Mouse (Mus musculus) c-Kit-positive CD71-positive TER-119-positive erythroid progenitor cells, embryonic 14.5 days (primary cell): Measurements from ENCODE around the gene Mettl7a3.
A peak's percentile ranks its signal among the peaks of the same experiment; 100 is the strongest.
"Not testable (repeated sequence)": the region's sequence is repeated elsewhere in the genome, so short reads cannot be mapped to it uniquely, and the experiment has no call there.

Experiments
- DNase-seq: peaks from one replicate; pipeline ENCODE4 v3.0.0-alpha.2; 2013; ENCODE audit warnings: low spot score

The Mettl7a3 gene

DNA sequence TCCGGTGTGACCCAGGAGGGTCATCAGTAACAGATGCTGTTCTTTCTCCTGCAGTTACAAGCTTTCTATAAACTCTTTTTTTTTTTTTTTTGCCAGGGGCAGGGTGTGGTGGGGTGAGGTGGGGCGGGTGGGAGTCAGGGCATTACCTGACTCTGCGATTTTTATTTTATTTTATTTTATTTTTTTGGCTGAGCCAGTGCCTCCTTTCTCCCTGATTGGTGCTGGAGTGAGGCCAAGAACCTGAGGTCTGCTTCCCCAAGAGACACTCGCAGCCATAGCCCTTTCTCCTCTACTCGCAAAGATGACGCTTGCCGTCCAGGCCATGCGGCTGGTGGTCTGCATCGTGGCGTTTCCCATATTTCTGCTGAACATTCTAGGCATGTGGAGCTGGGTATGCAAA, at the start of gene Mettl7a3:
Gene Mettl7a3 (plus strand): TSS at position 301 of the 400 bp plus-strand sequence.
- no peak for DNase-seq

DNA sequence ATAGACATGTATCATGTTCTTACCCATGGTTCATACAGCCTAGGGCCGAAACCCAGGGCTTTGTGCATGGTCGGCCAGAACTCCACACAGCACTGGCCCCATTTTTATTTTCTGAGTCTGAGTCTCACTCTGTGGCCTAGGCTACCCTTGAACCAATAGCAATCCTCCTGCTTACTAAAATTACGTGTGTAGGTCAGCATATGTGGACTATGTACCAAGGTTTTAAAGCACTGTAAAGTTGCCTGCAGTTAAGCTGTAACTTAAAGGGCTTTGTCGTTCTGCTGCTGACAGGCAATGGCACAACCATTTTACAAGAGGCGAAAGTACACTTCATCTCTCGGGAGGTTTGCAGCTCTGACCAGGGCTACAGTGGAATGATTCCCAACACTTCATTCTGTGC, 45.7 kb upstream of the Mettl7a3 start:
- DNase-seq, result no peak

DNA sequence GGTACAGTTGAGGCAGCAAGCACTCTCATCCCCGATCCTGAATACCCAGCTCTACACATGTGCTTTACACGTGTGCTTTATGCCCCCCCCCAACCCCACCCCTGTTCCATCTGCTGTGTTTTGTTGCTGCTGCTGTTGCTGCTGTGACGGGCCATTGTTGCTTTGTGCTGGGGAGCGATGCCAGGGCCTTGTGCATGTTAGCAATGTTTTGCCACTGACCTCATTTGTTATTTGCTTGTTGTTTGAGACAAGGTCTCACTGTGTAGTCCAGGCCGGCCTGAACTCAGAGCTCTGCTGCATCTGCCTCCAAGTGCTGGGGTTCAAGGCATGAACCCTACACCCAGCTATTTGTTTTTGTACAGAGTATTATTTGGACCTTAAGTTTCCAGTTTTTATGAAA, 43.9 kb upstream of the Mettl7a3 start:
- no peak for DNase-seq

DNA sequence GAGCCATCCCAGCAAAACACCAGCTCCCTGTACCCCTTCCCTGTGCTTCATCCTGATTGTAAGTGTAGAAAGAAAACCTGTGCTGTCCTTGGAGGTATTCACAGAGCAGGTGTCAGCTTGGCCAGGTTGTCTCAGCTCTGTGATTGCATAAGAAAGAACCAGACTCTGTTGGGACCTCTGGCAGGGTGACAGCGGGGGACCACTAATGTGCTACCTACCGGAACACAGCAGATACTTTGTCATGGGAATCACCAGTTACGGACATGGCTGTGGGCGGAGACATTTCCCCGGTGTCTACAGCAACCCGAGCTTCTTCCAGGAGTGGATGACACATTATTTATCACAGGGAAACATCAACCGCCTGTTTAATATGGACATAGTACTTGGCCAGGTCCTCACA, 42.4 kb upstream of the Mettl7a3 start:
- no peak for DNase-seq

DNA sequence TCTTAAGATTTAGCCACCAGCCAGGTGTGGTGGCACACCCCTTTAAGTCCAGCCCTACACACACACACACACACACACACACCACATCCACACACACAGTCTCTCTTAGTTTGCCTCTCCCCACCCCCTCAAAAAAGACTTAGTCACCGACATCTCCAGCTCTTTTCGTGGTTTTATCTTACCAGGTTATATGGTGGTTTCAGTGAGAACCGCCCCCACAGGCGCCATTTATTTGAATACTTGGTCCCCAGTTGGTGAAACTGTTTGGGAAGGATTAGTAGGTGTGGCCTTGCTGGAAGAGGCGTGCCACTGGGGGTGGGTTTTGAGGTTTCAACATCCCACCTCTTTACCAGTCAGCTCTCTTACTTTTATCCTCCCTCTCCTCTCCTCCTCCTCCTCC, 36.9 kb upstream of the Mettl7a3 start:
- DNase-seq, result no peak

DNA sequence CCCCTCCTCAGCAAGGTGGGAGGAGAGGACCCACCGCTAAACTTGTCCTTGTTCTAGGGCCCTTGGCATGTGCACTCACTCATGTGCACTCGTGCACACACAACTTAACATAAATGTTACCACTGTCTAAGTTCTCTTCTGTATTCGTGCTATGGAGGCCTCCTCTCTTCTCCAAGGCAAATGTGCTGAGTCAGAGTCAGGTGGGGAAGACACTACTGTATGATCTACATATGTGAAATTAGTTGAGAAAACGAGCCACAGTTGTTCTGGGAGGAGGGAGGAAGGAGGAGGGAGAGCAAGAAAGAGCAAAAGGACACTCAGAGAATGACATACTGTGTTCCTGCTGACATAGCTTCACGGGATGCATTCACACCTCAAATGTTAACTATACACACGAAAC, 34.2 kb upstream of the Mettl7a3 start:
- peak; percentile 25 for DNase-seq

DNA sequence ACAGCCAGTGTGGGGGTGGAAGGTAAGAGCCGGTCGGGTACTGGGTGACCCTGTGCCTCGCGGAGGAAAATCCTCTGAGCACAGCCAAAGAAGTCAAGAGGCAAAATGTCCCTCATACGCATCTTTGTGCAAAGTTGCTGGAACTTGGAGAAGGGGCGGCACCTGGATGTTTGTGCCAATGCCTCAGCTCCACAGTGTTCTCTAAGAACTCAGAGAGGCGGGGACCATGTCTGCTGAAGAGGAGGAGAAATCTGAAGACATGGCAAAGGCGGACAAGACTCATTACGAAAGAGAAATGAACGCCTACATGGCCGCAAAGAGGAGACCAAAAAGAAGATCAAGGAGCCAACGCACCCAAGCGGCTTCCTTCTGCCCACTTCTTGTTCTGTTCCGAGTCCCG, 33.2 kb upstream of the Mettl7a3 start:
- no peak for DNase-seq

DNA sequence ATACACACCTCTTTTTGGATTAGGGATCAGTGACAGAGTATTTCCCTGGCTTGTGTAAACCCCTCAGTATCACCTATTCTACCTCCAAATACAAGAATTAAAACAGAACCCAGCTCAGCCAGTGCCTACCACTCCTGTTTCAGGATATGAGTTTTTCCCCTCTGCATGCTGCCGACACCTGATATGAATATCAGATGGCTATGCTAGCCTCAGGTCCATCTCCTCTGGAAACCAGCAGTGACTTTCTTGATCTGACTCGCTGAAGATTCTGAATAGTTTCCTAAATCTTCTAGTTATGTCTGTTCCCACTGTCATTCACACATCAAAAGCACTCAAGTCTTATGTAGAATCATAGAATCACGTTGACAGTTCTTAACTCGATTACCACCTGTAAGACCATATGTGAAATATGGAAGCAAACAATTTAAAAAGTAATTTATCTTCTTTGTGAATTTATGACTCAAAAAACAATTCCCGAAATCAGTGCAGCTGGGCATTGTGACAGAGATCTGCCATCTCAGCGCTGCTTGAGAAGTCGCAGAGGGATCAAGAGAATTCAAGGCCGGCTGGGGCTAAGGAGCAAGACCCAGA, 31.2 kb upstream of the Mettl7a3 start:
- DNase-seq, result no peak

DNA sequence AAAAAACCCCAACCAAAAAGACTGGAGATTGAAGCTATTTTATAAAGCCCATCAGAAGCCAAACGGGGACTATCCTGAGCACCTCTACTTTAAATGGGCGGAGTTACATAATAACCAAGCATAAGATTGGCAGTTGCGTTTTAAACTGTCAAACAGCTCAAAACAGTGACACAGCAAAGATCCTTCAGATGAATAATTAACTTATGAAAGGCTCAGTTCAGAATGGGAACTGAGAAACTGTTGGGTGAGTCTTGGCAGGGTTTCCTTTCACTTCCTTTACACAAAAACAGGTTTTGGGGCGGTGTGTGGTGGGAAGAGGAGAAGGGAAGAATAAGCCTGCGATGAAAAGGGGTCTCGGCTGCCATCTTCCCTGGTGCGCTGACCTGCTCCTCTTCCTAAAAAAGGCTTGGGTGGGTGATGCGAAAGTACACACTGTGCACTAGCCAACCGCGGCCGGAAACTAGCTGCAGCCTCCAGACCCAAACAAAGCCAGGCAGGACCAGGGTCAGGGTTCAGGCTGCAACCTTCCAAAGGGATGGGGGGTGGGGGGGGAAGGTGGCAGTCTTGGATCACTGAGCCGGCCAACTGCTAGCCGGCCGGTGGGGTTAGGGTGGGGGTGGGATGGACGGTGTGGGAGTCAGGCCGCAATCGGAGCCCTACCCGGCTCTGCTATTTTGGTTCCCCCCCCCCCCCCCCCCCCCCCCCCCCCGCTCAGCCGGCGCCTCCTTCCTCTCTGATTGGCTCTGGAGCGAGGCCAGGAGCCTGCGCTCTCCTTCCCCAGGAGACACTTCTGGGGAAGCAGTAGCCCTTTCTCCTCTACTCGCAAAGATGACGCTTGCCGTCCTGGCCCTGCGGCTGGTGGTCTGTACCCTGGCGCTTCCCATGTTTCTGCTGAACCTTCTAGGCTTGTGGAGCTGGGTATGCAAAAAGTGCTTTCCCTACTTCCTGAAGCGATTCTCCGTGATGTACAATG, 30.4 kb upstream of the Mettl7a3 start, which contains the start of gene Mettl7a1:
Gene Mettl7a1 (plus strand): TSS at position 122 of the 973 bp plus-strand sequence.
- DNase-seq, result peak; percentile 69

DNA sequence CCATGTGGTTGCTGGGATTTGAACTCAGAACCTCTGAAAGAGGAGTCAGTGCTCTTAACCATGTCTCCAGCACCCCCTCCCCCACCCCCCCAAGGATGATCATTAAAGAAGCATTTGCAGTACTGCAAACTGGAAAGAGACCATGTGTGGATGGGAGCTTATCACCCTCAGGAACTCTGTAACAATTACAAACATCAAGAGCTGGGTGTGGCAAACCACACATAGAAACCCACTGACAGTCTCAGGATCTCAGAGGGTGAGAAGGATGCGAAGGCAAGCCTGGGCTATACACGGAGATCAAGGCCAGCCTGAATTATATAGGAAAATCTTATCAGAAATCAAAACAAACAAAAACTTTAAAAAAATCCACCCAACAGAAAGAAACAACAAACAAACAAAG, 28.5 kb upstream of the Mettl7a3 start:
- DNase-seq, result no peak

DNA sequence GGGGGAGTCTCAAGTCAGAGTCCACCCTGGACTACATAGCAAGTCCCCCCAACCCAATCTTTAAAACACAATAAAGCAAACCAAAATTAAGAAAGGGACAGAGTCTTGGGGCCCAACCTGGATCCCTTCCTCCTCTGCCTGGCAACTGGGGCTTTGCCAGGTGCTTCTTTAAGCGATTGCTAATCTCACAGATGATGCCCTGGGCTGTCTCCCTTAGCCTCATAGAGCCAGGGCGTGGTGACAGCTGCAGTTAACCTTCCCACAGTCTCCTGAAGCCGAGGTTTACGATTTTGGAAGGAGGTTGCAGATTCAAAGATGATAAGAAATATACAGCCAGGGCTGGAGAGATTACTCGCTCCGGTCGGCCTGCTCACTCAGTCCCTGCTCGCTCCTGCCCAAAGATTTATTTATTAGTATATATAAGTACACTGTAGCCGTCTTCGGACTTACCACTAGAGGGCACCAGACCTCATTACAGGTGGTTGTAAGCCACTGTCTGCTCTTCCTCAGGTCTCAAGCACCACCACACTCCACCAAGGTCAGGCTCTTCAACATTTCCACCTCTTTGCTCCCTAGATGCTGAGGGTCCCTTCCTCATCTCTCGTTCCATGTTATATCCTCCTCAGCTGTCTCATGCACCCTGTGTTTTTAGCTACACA, 27.2 kb upstream of the Mettl7a3 start:
- DNase-seq, result peak; percentile 62

DNA sequence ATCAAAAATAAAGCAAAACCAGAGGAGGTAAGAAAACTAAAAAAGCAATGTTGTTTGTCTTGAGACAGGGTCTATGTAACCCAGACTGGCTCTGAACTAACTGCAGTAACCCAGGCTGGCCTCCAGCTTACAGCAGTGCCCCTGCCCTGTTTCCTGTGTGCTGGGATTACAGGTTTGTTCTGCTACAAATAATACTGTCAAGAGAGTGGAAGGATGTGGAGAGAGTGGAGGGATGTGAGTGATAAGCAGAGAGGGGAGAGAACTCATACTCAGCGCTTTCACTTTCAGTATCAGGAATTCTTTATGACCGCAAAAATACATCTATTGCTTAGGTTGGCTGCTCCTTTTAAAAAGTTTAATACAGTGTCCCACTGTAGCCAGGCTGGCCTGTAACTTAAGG, 22.4 kb upstream of the Mettl7a3 start:
- no peak for DNase-seq

DNA sequence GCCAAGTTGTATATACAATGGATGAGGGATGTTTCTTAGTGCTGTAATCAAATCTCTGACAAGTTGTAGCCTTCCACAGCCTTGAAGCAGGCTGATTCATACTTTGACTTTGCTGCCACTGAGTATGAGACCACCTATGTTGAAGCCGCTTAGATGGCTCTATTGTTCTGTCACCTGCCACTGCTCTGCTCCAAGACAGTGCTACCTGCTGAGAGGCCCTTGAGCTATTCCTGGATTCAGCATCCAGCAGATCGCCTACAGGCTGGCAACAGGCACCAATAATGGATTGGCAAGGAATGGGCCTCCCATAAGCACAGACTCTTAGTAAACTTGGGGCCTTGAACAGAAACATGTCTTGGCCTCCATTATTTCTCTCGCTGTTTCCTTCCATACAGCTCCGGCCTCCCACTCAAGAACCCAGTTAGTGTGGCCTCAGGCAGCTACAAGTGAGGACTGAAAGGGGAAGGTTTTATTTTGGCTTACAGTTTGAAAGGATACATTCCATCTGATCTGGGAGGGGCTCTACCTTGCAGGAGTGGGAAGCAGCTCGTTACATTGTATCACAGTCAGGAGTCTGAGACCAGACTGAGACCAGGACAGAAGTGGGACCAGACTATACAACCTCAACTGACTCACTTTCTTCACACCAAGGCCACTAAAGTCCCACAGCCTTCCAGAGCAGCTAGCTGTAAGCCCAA, 20.1 kb upstream of the Mettl7a3 start:
- DNase-seq, result no peak

DNA sequence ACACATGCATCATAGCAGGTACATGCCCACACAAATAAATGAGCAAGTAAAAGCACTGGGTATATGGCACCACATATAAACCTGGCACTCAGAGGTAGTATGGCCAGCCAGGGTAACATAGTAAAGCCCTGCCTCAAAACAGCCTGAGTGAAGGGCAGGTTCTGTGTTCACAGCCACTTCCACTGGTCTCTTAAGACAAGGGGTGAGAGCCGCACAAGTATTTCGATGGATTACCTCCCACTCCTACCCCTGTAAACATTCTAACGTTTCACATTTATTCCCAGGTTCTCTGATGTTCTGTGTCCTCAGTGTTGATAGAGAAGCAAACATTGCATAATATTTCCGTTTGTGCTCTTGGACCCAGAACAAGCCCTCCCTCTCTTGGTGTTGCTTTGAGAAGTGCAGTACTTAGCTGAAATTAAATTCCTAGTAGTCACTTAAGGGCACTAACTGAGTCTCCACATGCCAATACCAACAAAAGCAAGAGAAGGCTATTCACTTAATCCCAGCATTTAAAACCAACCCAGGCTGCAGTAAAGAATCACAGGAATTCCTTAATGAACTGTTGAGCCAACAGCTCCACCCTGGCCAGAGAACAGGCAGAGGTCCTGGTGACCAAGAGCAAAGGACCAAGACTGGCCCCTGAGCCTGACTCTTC, 16.6 kb upstream of the Mettl7a3 start:
- DNase-seq, result not testable (repeated sequence)

DNA sequence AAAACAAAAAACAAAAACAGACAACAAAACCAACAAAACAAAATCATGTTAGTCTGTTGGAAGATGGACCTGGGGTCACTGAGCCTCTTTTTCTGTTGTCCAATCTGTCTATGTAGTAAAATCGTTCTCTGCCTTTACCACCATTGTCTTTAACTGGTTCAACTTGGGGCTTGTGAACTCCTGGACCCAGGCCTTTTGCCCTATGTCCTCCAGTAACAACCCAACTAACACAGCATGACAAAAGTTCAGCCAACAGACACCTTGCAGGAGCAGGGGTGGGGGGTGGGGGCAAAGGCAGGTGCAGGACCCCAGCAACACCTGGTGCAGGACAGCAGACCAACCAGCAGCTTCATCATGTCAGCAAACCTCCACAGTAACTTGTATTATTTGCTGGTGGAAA, 14.8 kb upstream of the Mettl7a3 start:
- DNase-seq, result no peak

DNA sequence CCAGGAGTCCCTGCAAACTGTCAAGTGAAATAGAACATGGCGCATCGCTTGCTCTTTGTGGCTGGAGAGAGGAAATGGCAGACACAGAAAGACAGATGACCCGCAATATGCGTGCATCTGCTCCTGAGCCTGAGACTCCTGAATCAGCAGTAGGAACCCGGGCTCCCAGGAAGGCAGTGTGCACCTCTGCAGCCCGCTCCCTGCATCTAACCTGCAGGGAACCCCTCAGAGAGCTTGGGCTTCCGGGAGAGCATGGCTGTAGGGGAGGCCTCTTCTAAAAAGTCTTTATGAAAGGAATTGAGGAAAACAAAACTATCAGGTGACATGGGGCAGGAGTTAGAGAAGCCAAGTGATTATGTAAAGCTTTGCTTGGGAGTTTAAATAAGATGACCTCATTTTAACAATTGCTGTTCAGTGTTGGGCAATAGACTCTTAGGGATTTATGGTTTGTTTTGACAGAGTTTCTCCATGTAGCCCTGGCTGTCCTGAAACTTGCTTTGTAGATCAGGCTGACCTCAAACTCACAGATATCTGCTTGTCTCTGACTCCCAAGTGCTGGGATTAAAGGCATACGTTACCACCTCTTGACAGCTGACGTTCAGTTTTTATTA, 14.3 kb upstream of the Mettl7a3 start:
- no peak for DNase-seq

DNA sequence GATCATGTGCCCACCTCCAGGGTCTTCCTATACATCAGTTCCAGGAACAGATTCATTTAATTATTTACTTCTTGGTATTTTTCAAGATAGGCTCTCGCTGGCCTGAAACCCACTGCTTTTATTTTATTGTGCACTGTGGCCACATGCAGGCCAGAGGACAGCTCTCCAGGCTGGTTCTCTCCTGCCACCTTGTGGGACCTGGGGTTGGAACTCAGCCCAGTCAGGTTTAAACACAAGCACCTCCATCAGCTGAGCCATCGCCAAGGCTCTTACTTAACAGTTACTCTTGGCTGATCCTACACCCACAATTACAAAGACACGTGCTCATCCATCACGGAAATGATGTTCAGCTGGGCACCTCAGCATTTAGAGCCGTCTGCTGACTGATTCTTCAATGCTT, 13.6 kb upstream of the Mettl7a3 start:
- DNase-seq, result no peak

DNA sequence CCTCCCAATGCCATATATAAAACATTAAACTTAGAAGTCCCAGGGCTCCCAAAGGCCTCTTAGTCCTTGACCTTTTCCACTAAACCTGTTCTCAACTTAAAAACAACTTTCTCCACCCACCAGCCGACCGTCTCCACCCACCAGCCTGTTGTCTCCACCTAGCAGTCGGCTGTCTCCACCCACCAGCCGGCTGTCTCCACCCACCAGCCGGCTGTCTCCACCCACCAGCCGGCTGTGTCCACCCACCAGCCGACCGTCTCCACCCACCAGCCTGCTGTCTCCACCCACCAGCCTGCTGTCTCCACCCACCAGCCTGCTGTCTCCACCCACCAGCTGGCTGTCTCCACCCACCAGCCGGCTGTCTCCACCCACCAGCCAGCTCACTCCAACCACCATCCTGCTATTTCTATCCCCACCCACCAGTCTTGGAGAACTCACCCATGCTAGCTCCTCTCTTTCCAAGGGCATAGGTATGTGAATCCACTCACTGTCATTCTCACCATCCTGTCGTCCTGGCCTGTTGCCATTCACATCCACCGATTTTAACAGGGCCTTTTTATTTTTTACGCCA, 10.6 kb upstream of the Mettl7a3 start:
- peak; percentile 54 for DNase-seq

DNA sequence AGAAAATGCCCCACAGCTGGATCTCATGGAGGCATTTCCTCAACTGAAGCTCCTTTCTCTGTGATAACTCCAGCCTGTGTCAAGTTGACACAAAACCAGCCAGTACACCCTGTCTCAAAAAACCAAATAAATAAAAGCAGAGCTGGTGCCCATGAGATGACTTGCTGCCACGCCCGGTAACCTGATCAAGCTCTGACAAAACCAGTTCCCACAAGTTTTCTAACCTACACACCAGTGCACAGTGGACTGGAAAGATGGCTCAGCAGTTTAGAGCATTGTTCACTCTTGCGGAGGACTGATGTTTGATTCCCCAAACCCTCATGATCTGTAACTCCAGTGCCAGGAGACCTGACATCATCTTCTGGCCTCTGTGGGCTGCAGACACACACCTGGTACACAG, 9.5 kb upstream of the Mettl7a3 start:
- no peak for DNase-seq

DNA sequence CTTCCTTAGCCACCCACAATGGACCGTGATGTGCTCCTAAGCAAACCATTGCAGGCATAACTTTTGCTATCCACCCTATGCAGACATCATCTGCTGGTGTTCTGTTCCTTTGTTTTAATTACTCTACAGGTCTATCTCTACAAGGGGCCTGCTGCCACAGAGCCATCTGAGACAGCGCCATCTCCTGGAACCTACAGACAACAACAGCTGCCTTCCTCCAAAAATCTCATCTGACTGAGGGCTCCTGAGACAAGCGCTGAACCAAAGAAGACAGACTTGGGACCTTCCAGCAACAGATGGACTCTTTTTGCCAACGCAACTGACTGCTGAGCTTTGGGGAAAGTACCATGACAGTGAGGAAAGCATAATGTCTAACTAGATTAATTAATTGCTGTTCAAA, 6.6 kb upstream of the Mettl7a3 start:
- DNase-seq, result not testable (repeated sequence)

DNA sequence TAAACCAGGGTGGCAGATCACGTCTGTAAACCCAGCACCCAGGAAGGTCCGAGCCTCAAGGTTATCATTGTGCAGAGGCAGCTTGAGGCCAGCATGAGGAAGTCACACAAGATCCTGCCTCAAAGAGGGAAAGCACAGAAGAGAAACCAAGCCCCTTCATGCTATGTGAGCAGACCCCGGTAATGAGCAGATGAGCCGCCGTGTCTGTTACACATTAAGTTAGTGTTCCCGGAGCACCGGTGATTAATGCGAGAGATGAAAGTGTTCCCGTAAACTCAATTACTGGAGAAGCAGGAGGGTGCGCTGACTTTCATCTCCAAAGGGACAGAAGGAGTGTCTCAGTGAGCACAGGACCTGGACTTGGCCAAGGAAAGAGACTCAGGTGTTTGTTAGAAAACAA, 5.4 kb upstream of the Mettl7a3 start:
- DNase-seq, result not testable (repeated sequence)
